Mouse (Mus musculus): ENCODE measurements around the gene Tnp1. TPM values are rescaled to one million over a fixed set of nuclear protein-coding genes. Genes with fewer than 3 reads are reported as not detected.

The Tnp1 gene
- polyA plus RNA-seq, 1 experiment from 2014 or later, result not detected

GRCm38 (mm10) chr1:72994751-72995528 is 20.8 kb downstream of the Tnp1 start:
- Histone ChIP-seq H3K9me3 (ENCODE audit: control insufficient read depth, low read depth, low read length) (no peaks in the 10 kb centered on the region), H3K4me3 (ENCODE audit: low read depth, low read length) (no peak overlapping the region), H3K4me1 (ENCODE audit: control insufficient read depth, insufficient read depth, low read length) (no peaks in the 10 kb centered on the region), H3K27me3 (ENCODE audit: control insufficient read depth, insufficient read depth, low read length) (no peaks in the 10 kb centered on the region), H3K9ac (replicated peaks; ENCODE audit: low read depth, low read length) (no peak overlapping the region), H3K36me3 (ENCODE audit: control insufficient read depth, insufficient read depth, low read length) (no peaks in the 10 kb centered on the region), H3K27ac (ENCODE audit: low read length) (no peak overlapping the region), H3K4me2 (replicated peaks; ENCODE audit: low read depth, low read length) (no peak overlapping the region)
- ATAC-seq (ENCODE audit: insufficient number of reproducible peaks, insufficient read depth, low FRiP score, low read depth), result no peak
- WGBS, result 92% methylated on average over 5 of the region's 5 CpGs

DNA sequence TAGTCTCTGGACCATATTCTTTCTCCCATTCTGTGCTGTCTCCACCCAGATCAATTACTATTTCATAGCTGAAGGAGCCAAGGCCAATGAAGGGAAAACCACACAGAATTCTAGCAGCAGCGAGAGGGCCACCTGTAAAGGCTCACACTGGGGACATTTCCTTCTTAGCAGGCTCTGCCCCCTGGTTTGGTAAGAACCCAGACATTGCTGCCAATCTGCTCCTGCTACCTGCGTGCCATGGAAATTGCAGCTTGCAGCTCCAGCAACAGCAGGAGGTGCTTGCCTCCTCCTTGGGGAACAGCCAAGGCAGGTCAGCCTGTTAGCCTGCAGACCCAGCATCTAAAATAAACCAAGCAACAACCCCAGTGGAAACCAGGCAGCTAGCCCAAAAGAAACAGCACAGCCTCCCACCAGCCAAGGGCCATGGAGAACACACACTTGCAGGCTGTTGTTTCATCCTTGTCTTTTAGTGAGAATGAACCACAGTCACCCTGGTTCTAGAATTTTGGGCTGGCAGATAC is 22.7 kb downstream of the Tnp1 start:
- Histone ChIP-seq H3K4me1 (ENCODE audit: control insufficient read depth, insufficient read depth, low read length) (no peaks in the 10 kb centered on the region), H3K36me3 (ENCODE audit: control insufficient read depth, insufficient read depth, low read length) (no peaks in the 10 kb centered on the region), H3K4me3 (ENCODE audit: low read depth, low read length) (no peak overlapping the region), H3K9me3 (ENCODE audit: control insufficient read depth, low read depth, low read length) (no peaks in the 10 kb centered on the region), H3K4me2 (replicated peaks; ENCODE audit: low read depth, low read length) (no peak overlapping the region), H3K9ac (replicated peaks; ENCODE audit: low read depth, low read length) (no peak overlapping the region), H3K27me3 (ENCODE audit: control insufficient read depth, insufficient read depth, low read length) (no peaks in the 10 kb centered on the region), H3K27ac (ENCODE audit: low read length) (no peak overlapping the region)
- WGBS, result 73% methylated on average over 2 of the region's 2 CpGs
- no peak for ATAC-seq (ENCODE audit: insufficient number of reproducible peaks, insufficient read depth, low FRiP score, low read depth)

GRCm38 (mm10) chr1:72992209-72992608 is 23.5 kb downstream of the Tnp1 start:
- Histone ChIP-seq H3K27me3 (ENCODE audit: control insufficient read depth, insufficient read depth, low read length) (no peaks in the 10 kb centered on the region), H3K27ac (ENCODE audit: low read length) (no peak overlapping the region), H3K9ac (replicated peaks; ENCODE audit: low read depth, low read length) (no peak overlapping the region), H3K4me2 (replicated peaks; ENCODE audit: low read depth, low read length) (no peak overlapping the region), H3K4me3 (ENCODE audit: low read depth, low read length) (no peak overlapping the region), H3K4me1 (ENCODE audit: control insufficient read depth, insufficient read depth, low read length) (no peaks in the 10 kb centered on the region), H3K9me3 (ENCODE audit: control insufficient read depth, low read depth, low read length) (no peaks in the 10 kb centered on the region), H3K36me3 (ENCODE audit: control insufficient read depth, insufficient read depth, low read length) (no peaks in the 10 kb centered on the region)
- no peak for ATAC-seq (ENCODE audit: insufficient number of reproducible peaks, insufficient read depth, low FRiP score, low read depth)
- 57% methylated on average over 2 of the region's 2 CpGs for WGBS

GRCm38 (mm10) chr1:72988904-72989303 is 26.8 kb downstream of the Tnp1 start:
- Histone ChIP-seq H3K9ac (replicated peaks; ENCODE audit: low read depth, low read length) (no peak overlapping the region), H3K27ac (ENCODE audit: low read length) (no peak overlapping the region), H3K4me1 (ENCODE audit: control insufficient read depth, insufficient read depth, low read length) (no peaks in the 10 kb centered on the region), H3K4me2 (replicated peaks; ENCODE audit: low read depth, low read length) (no peak overlapping the region), H3K4me3 (ENCODE audit: low read depth, low read length) (no peak overlapping the region), H3K27me3 (ENCODE audit: control insufficient read depth, insufficient read depth, low read length) (no peaks in the 10 kb centered on the region), H3K36me3 (ENCODE audit: control insufficient read depth, insufficient read depth, low read length) (no peaks in the 10 kb centered on the region), H3K9me3 (ENCODE audit: control insufficient read depth, low read depth, low read length) (no peaks in the 10 kb centered on the region)
- ATAC-seq (ENCODE audit: insufficient number of reproducible peaks, insufficient read depth, low FRiP score, low read depth), result no peak
- 92% methylated on average over 3 of the region's 3 CpGs for WGBS

DNA sequence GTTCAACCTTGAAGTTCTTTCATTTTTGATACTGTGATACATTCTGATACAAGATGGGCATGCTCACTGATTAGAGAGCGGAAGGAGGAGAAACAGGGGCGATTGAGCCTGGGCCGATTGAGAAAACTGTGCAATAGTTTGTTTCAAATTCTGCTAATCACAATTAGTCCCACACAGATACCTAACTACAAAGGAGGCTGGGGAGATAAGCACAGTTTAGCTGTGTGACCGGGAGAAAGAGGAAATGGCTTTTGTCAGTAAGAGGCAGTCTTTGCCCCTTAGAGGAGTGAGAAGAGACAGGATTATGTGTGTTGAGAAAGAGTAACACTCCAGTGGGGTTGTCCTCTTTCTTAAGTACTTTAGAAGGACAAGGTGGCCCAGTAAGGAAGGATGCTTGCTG is 29.0 kb downstream of the Tnp1 start:
- ATAC-seq (ENCODE audit: insufficient number of reproducible peaks, insufficient read depth, low FRiP score, low read depth), result no peak
- Histone ChIP-seq H3K4me1 (ENCODE audit: control insufficient read depth, insufficient read depth, low read length) (no peaks in the 10 kb centered on the region), H3K4me3 (ENCODE audit: low read depth, low read length) (no peak overlapping the region), H3K36me3 (ENCODE audit: control insufficient read depth, insufficient read depth, low read length) (no peaks in the 10 kb centered on the region), H3K9me3 (ENCODE audit: control insufficient read depth, low read depth, low read length) (no peaks in the 10 kb centered on the region), H3K27ac (ENCODE audit: low read length) (no peak overlapping the region), H3K4me2 (replicated peaks; ENCODE audit: low read depth, low read length) (no peak overlapping the region), H3K27me3 (ENCODE audit: control insufficient read depth, insufficient read depth, low read length) (no peaks in the 10 kb centered on the region), H3K9ac (replicated peaks; ENCODE audit: low read depth, low read length) (no peak overlapping the region)
- 85% methylated on average over 4 of the region's 4 CpGs for WGBS

GRCm38 (mm10) chr1:72978956-72979355 is 36.8 kb downstream of the Tnp1 start:
- Histone ChIP-seq H3K4me2 (replicated peaks; ENCODE audit: low read depth, low read length) (no peak overlapping the region), H3K27me3 (ENCODE audit: control insufficient read depth, insufficient read depth, low read length) (no peaks in the 10 kb centered on the region), H3K9me3 (ENCODE audit: control insufficient read depth, low read depth, low read length) (no peaks in the 10 kb centered on the region), H3K4me3 (ENCODE audit: low read depth, low read length) (no peak overlapping the region), H3K9ac (replicated peaks; ENCODE audit: low read depth, low read length) (no peak overlapping the region), H3K27ac (ENCODE audit: low read length) (no peak overlapping the region), H3K36me3 (ENCODE audit: control insufficient read depth, insufficient read depth, low read length) (no peaks in the 10 kb centered on the region), H3K4me1 (ENCODE audit: control insufficient read depth, insufficient read depth, low read length) (no peaks in the 10 kb centered on the region)
- WGBS, result 69% methylated on average over 9 of the region's 9 CpGs
- ATAC-seq (ENCODE audit: insufficient number of reproducible peaks, insufficient read depth, low FRiP score, low read depth), result no peak

- Histone ChIP-seq H3K9ac (replicated peaks; ENCODE audit: low read depth, low read length) (no peak overlapping the region), H3K4me2 (replicated peaks; ENCODE audit: low read depth, low read length) (no peak overlapping the region), H3K4me3 (ENCODE audit: low read depth, low read length) (no peak overlapping the region), H3K27me3 (ENCODE audit: control insufficient read depth, insufficient read depth, low read length) (no peaks in the 10 kb centered on the region), H3K36me3 (ENCODE audit: control insufficient read depth, insufficient read depth, low read length) (no peaks in the 10 kb centered on the region), H3K27ac (ENCODE audit: low read length) (no peak overlapping the region), H3K4me1 (ENCODE audit: control insufficient read depth, insufficient read depth, low read length) (peaks cover 3% of the 10 kb centered on the region), H3K9me3 (ENCODE audit: control insufficient read depth, low read depth, low read length) (no peaks in the 10 kb centered on the region)
- ATAC-seq (ENCODE audit: insufficient number of reproducible peaks, insufficient read depth, low FRiP score, low read depth), result no peak
These were observed 41.5 kb downstream of the Tnp1 start for GRCm38 (mm10) chr1:72974226-72974625.

- Histone ChIP-seq H3K4me3 (ENCODE audit: low read depth, low read length) (no peak overlapping the region), H3K4me1 (ENCODE audit: control insufficient read depth, insufficient read depth, low read length) (peaks cover 6% of the 10 kb centered on the region), H3K9ac (replicated peaks; ENCODE audit: low read depth, low read length) (no peak overlapping the region), H3K36me3 (ENCODE audit: control insufficient read depth, insufficient read depth, low read length) (no peaks in the 10 kb centered on the region), H3K9me3 (ENCODE audit: control insufficient read depth, low read depth, low read length) (no peaks in the 10 kb centered on the region), H3K4me2 (replicated peaks; ENCODE audit: low read depth, low read length) (no peak overlapping the region), H3K27me3 (ENCODE audit: control insufficient read depth, insufficient read depth, low read length) (no peaks in the 10 kb centered on the region), H3K27ac (ENCODE audit: low read length) (no peak overlapping the region)
- 86% methylated on average over 9 of the region's 9 CpGs for WGBS
- ATAC-seq (ENCODE audit: insufficient number of reproducible peaks, insufficient read depth, low FRiP score, low read depth), result no peak
These were observed 45.2 kb downstream of the Tnp1 start for GRCm38 (mm10) chr1:72970461-72970860.

Data from stomach, embryonic 14.5 days (tissue).